Mouse (Mus musculus) ES-E14 (cell line): ENCODE results near the gene Rad9b.

Source experiments
- CHD2 ChIP-seq: IDR thresholded peaks from 2 replicates; pipeline ENCODE4 v1.6.1; 2014; ENCODE audit warnings: mild to moderate bottlenecking, low read depth, low read length, inconsistent platforms
- HCFC1 ChIP-seq: IDR thresholded peaks from 2 replicates; pipeline ENCODE4 v1.6.1; 2012; ENCODE audit warnings: low read length, inconsistent platforms, borderline replicate concordance; ENCODE audit not compliant: insufficient read depth
- ZNF384 ChIP-seq: IDR thresholded peaks from 2 replicates; pipeline ENCODE4 v1.6.1; 2012; ENCODE audit warnings: low read depth, low read length, inconsistent platforms

DNA sequence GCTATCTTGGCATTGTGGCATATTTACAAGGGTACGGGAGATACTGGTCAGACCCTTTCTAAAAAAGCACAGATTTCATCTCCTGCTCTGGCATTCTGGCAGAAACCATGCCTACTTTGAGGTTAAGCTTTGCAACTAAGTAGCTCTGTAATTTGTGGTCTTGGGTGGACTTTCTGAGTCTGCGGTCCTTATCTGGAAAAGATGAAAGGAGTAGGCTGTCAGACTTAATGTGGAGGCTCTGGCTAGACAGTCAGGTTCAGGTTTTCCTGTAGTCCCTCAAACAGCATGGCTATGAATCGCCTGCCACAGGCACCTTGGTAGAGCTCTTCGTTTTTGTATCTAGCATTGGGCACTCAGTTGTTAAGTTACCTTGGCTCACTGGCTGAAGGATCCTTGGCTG, 67.0 kb downstream of the Rad9b start:
- TF ChIP-seq CHD2, result no peak
- TF ChIP-seq ZNF384, result no peak
- no peak for TF ChIP-seq HCFC1
